Mouse (Mus musculus) forebrain, postnatal 0 days (tissue): ENCODE data around the gene Dxo. TPM values are rescaled to one million over a fixed set of nuclear protein-coding genes. Genes with fewer than 3 reads are reported as not detected.

Source experiments
- ATAC-seq: fragments of 200-750 bp; cut with Nextera tagmentation; 2 replicates; pipeline ENCODE4 v1.8.0; 2017; ENCODE audit warnings: mild to moderate bottlenecking, moderate library complexity
- DNase-seq: peaks from one replicate; pipeline ENCODE4 v3.0.0-alpha.2; 2015
- H3K27ac ChIP-seq: fragments of 300-500 bp; sonication (generic); 2 replicates; pipeline ENCODE4 v1.5.1; 2014; ENCODE audit warnings: low read depth, mild to moderate bottlenecking, antibody characterized with exemption, low read length, moderate library complexity, mixed read lengths
- H3K27me3 ChIP-seq: fragments of 300-500 bp; sonication (generic); 2 replicates; pipeline ENCODE4 v1.6.1; 2014; ENCODE audit warnings: mild to moderate bottlenecking, low read length, mixed read lengths; ENCODE audit not compliant: insufficient read depth
- H3K36me3 ChIP-seq: fragments of 300-500 bp; sonication (generic); 2 replicates; pipeline ENCODE4 v1.6.1; 2014; ENCODE audit warnings: mild to moderate bottlenecking, moderate library complexity; ENCODE audit not compliant: insufficient read depth
- H3K4me1 ChIP-seq: fragments of 300-500 bp; sonication (generic); 2 replicates; pipeline ENCODE4 v1.6.1; 2014; ENCODE audit warnings: antibody characterized with exemption; ENCODE audit not compliant: insufficient read depth
- H3K4me2 ChIP-seq: fragments of 300-500 bp; sonication (generic); 2 replicates; pipeline ENCODE4 v1.6.1; 2014; ENCODE audit warnings: low read depth, mild to moderate bottlenecking, moderate library complexity
- H3K4me3 ChIP-seq: fragments of 300-500 bp; sonication (generic); 2 replicates; pipeline ENCODE4 v1.5.1; 2014; ENCODE audit warnings: low read depth, low read length, mixed read lengths
- H3K9ac ChIP-seq: fragments of 300-500 bp; sonication (generic); 2 replicates; pipeline ENCODE4 v1.6.1; 2014; ENCODE audit warnings: mild to moderate bottlenecking
- H3K9me3 ChIP-seq: fragments of 300-500 bp; sonication (generic); 2 replicates; pipeline ENCODE4 v1.6.1; 2016; ENCODE audit warnings: low read length
- CTCF ChIP-seq: sonication (generic); IDR thresholded peaks from 2 replicates; pipeline ENCODE4 v1.5.1; 2016; ENCODE audit warnings: antibody characterized with exemption, control low read depth, low read depth
- WGBS: fragments of 180-500 bp; shearing (Covaris S2); extraction: QIAGEN DNeasy Blood & Tissue Kit; methylation state at CpG from one replicate; pipeline ENCODE4 v1.1.7; 2014; 5-methylcytosine and 5-hydroxymethylcytosine counted together
- polyA plus RNA-seq: library from polyadenylated mRNA; unstranded; fragments of >200 nt; fragmentation: Nextera tagmentation; extraction: Ambion mirVana; gene quantifications from 2 replicates; pipeline ENCODE4 v1.2.1, GENCODE M21; 2015
- total RNA-seq: library from RNA; depleted of rRNA; stranded (reverse); fragments of >200 nt; gene quantifications from 2 replicates; pipeline ENCODE4 v1.2.3, GENCODE M21; 2014

The Dxo gene
- total and polyA plus RNA-seq, 2 experiments from 2014 or later: 40.0 to 57.8 TPM

- 5% methylated on average over 47 of the region's 48 CpGs for WGBS
- peak overlapping the region; percentile 97 for H3K4me2 ChIP-seq
- H3K9me3 ChIP-seq: no peaks in the 10 kb centered on the region
- peak overlapping the region; percentile 76 for H3K9ac ChIP-seq
- peak overlapping the region; percentile 86 for H3K27ac ChIP-seq
- H3K36me3 ChIP-seq: peaks cover 41% of the 10 kb centered on the region
- peak overlapping the region; percentile 76 for H3K4me3 ChIP-seq
- H3K4me1 ChIP-seq: 0 out of 2 replicates have a peak, but pooled peaks cover 14% of the 10 kb centered on the region
- DNase-seq (peak; percentile 16), ATAC-seq (peak; percentile 75)
- no peak for TF ChIP-seq CTCF
- no peaks in the 10 kb centered on the region for H3K27me3 ChIP-seq
Measured at GRCm38 (mm10) chr17:34836155-34836855, 514 bp upstream of the Dxo start.

DNA sequence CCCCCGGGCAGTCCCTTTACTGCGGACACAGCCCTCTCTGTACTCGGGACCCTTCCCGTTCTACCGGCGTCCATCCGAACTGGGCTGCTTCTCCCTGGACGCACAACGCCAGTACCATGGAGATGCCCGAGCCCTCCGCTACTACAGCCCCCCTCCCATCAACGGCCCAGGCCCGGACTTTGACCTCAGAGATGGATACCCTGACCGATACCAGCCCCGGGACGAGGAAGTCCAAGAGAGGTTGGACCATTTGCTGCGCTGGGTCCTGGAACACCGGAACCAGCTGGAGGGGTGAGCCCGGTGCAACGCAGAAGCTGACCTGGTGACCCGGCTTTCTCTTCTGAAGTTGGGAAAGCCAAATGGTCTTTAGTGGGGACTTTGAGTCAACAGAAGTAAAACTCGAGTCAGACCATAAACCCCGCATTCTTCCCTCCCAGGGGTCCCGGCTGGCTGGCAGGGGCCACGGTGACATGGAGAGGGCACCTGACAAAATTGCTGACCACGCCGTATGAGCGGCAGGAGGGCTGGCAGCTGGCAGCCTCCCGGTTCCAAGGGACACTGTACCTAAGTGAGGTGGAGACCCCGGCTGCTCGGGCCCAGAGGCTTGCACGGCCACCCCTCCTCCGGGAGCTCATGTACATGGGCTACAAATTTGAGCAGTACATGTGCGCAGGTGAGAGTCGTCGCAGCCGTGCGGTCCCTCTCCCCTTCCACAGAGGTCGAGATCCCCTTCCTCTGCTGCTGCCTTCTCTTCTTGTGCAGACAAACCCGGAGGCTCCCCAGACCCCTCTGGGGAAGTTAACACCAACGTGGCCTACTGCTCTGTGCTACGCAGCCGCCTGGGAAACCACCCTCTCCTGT, 875 bp downstream of the Dxo start:
- WGBS: 45% methylated on average over 42 of the region's 43 CpGs
- H3K27me3 ChIP-seq: no peaks in the 10 kb centered on the region
- H3K4me2 ChIP-seq: peak overlapping the region; percentile 97
- no peaks in the 10 kb centered on the region for H3K9me3 ChIP-seq
- H3K4me3 ChIP-seq: peak overlapping the region; percentile 76
- peaks cover 45% of the 10 kb centered on the region for H3K36me3 ChIP-seq
- peak overlapping the region; percentile 76 for H3K9ac ChIP-seq
- 0 out of 2 replicates have a peak, but pooled peaks cover 14% of the 10 kb centered on the region for H3K4me1 ChIP-seq
- DNase-seq: no peak
- no peak for TF ChIP-seq CTCF
- peak overlapping the region; percentile 86; the same call in 1 of the 2 replicates for H3K27ac ChIP-seq
- no peak for ATAC-seq

- Histone ChIP-seq H3K27me3 (no peaks in the 10 kb centered on the region), H3K9me3 (no peaks in the 10 kb centered on the region), H3K4me2 (no peak overlapping the region), H3K4me3 (no peak overlapping the region), H3K36me3 (peaks cover 51% of the 10 kb centered on the region), H3K4me1 (0 out of 2 replicates have a peak, but pooled peaks cover 14% of the 10 kb centered on the region), H3K27ac (no peak overlapping the region), H3K9ac (no peak overlapping the region)
- no peak for ATAC-seq
- DNase-seq: no peak
- no peak for TF ChIP-seq CTCF
- 90% methylated on average over 7 of the region's 7 CpGs for whole genome bisulfite sequencing
Measured at GRCm38 (mm10) chr17:34838785-34839184, 2.0 kb downstream of the Dxo start.

DNA sequence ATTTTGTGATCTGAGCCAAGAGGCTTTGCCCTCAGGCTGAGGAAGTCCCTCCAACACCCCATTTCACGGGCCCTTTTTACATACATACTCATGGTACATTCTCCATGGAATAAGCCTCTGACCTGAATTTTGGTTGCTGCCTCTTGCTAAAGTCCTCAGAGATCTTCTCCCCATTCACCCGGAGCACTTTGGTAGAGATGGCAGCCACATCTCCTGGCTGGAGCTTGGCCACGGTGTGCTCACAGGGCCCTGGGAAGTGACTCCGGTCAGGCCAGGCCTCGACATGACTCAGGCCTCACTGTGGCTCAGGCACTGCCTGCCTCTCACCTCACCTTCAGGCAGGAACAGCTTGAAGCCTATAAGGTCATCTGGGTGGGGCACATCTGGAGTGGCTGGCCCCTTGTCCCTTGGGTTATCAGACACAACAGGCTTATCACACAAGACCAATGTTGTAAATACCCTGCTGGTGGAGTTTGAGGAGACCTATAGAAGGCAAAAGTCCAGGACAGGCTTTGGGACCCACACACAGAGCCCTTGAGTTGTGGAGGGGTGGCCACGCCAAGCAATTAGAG, 4.0 kb downstream of the Dxo start:
- 85% methylated on average over 6 of the region's 6 CpGs for WGBS
- no peak for ATAC-seq
- H3K36me3 ChIP-seq: peaks cover 71% of the 10 kb centered on the region

DNA sequence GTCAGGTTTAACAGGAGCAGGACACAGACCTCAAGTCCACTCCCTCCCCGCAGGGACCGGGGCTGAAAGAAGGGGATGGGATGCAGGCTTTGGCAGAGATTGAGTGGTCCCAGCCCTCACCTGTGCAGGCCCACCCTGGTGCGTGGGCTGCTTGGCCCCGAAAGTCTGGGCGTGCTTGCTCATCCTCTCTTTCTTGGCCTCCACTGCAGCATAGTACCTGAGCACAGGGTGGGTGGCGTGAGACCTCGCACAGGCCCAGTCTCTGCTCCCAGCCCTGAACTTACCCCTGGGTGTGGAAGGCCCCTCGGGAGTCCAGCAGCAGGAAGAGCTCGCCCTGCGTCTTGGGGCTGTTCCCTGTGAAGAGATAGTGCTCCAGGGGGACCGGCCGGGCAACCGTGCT, 8.1 kb downstream of the Dxo start:
- Histone ChIP-seq H3K36me3 (peaks cover 80% of the 10 kb centered on the region), H3K9ac (no peak overlapping the region), H3K4me1 (0 out of 2 replicates have a peak, but pooled peaks cover 5% of the 10 kb centered on the region), H3K4me3 (no peak overlapping the region), H3K27ac (no peak overlapping the region), H3K4me2 (no peak overlapping the region), H3K27me3 (no peaks in the 10 kb centered on the region), H3K9me3 (no peaks in the 10 kb centered on the region)
- ATAC-seq: no peak
- TF ChIP-seq CTCF: no peak
- no peak for DNase-seq
- whole genome bisulfite sequencing: 91% methylated on average over 13 of the region's 13 CpGs

More for the DNA sequence above, 4.0 kb downstream of the Dxo start:
- no peaks in the 10 kb centered on the region for H3K27me3 ChIP-seq
- no peak overlapping the region for H3K27ac ChIP-seq
- H3K9ac ChIP-seq: no peak overlapping the region
- no peak overlapping the region for H3K4me3 ChIP-seq
- no peak for TF ChIP-seq CTCF
- H3K9me3 ChIP-seq: no peaks in the 10 kb centered on the region
- H3K4me2 ChIP-seq: no peak overlapping the region
- 0 out of 2 replicates have a peak, but pooled peaks cover 10% of the 10 kb centered on the region for H3K4me1 ChIP-seq
- no peak for DNase-seq

DNA sequence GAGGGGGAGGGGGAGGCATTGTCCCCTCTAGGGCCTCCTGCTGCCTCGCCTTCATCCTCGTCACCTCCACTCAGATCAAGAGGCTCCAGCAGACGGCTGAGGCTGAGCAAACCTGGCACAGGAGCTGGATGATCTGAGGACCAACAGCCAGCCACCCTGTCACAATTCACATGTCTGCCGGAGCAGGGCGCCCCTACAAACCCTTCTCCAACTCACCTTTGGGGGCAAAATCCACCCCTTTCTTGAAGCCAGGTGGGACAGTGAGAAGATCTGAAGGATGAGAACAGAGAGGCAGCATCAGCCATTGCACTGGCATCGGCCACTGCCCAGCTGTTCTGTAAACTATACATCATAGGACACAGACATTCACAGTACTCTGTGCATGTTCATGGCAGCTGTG, 10.4 kb downstream of the Dxo start:
- no peak for TF ChIP-seq CTCF
- peaks cover 59% of the 10 kb centered on the region for H3K36me3 ChIP-seq

GRCm38 (mm10) chr17:34847615-34848014, 10.8 kb downstream of the Dxo start:
- H3K36me3 ChIP-seq: peaks cover 60% of the 10 kb centered on the region
- H3K27ac ChIP-seq: no peak overlapping the region
- no peaks in the 10 kb centered on the region for H3K27me3 ChIP-seq
- no peak for TF ChIP-seq CTCF
- no peak for DNase-seq
- no peak for ATAC-seq
- no peak overlapping the region for H3K9ac ChIP-seq
- H3K9me3 ChIP-seq: no peaks in the 10 kb centered on the region
- H3K4me3 ChIP-seq: no peak overlapping the region
- H3K4me1 ChIP-seq: 0 out of 2 replicates have a peak, but pooled peaks cover 10% of the 10 kb centered on the region
- 94% methylated on average over 7 of the region's 7 CpGs for WGBS
- H3K4me2 ChIP-seq: no peak overlapping the region

More for the DNA sequence above, 10.4 kb downstream of the Dxo start:
- H3K27ac ChIP-seq: no peak overlapping the region
- H3K4me3 ChIP-seq: no peak overlapping the region
- H3K4me1 ChIP-seq: 0 out of 2 replicates have a peak, but pooled peaks cover 10% of the 10 kb centered on the region
- WGBS: 87% methylated on average over 6 of the region's 6 CpGs
- ATAC-seq (no peak), DNase-seq (no peak)
- no peaks in the 10 kb centered on the region for H3K27me3 ChIP-seq
- no peak overlapping the region for H3K4me2 ChIP-seq
- H3K9ac ChIP-seq: no peak overlapping the region
- H3K9me3 ChIP-seq: no peaks in the 10 kb centered on the region
